Mouse (Mus musculus) megakaryocyte progenitor cell, adult 5-6 weeks (primary cell): ENCODE results near the gene Arrdc2. TPM values are rescaled to one million over a fixed set of nuclear protein-coding genes. Genes with fewer than 3 reads are reported as not detected.
"Not testable (repeated sequence)": the region's sequence is repeated elsewhere in the genome, so short reads cannot be mapped to it uniquely, and the experiment has no call there.

Experiments used
- ATAC-seq: replicated peaks from 2 replicates; pipeline ENCODE4 v1.8.0; 2016; ENCODE audit warnings: mild to moderate bottlenecking, moderate TSS enrichment, inconsistent platforms; ENCODE audit not compliant: poor library complexity
- total RNA-seq, 2 experiments: library from RNA; stranded (forward) in 1 of 2; stranded (reverse) in 1 of 2; fragments of 157-497, 149-512 nt in 1 of 2; fragments of 200-1000 nt in 1 of 2; gene quantifications; 2 replicates each; pipeline versions ENCODE4 v1.2.3 to v1.2.4; 2015 to 2017

Arrdc2 gene
- total RNA-seq, 2 experiments from 2014 or later: 8.6 to 8.8 TPM

DNA sequence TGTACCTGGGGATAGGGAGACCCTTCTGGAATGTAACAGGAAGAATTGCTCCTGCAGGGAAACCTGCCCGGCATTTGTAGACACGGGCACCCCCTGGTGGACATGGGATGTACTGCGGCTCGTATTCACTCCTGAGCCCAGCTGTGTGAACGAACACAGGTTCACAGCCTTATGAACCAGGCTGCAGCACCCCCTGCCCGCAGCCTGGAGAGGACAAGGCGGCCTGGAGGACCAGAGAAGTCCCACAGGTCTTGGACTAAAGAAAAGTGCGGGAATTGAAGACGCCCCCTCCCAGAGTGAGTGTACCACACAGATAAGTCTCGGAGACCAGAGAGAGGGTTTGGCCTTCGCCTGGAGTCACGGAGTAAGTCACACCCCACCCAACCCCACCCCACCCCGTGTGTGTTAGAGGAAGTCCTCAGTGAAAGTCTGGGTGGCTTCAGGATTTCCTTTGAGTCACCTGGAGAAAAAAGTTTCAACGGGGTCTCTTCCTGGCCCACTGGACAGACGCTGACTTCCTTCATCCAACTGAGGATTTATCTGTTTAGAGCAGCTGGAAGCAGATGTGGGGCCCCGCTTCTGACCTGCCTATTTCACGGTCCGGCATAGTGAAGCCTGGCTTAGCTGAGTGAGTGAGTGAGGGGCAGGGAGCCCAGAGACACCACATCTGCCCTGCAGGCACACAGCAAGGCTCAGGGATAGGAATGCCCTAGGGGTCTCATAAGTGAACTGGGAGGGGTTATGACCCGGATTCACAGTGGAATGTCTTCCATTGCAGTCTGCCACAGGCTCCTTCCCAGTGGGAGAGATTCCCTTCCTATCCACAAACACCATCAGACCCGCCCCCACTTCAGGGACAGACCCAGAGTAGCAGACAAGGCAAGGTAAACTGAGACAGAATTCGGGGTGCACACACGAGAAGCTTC is 1.9 kb upstream of the Arrdc2 start:
- peak; percentile 42 for ATAC-seq

DNA sequence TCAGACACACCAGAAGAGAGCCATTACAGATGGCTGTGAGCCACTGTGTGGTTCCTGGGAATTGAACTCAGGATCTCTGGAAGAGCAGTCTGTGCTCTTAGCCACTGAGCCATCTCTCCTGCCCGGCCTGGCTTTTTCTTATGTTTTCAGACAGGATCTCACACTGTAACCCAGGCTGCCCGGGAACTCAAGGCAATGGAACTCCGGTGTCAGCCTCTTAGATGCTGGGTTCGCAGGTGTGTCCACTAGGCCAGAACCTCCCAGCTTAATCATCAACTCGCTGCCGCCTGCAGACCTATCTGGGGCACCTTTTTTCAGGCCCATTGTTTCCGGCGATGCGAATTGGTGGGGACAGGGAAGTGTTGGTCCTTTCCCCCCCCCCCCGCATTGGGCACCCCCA is 1.1 kb upstream of the Arrdc2 start:
- ATAC-seq: no peak

GRCm38 (mm10) chr8:70838654-70839407 is 689 bp downstream of the Arrdc2 start:
- no peak for ATAC-seq

GRCm38 (mm10) chr8:70836666-70837065 is 2.9 kb downstream of the Arrdc2 start:
- ATAC-seq: no peak

DNA sequence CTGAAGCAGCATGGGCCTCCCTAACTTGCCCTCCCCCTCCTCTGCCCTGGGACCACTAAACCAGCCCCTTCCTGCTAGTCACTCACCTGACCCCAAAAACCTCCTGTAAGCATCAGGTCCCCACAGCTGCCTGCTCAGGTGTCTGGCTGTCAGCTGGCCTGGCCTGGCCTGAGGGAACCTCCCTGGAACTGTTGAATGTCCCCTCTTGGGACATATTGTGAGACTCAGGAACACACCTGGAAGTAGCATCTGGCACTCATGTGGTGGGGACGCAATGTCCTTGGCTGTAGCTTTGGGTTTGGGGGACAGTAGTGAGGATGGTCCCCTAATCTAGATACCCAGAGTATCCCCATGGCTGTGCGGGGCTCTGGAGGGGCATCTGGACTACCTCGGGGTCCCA is 5.4 kb downstream of the Arrdc2 start:
- ATAC-seq: no peak

- 0 out of 2 replicates have a peak, but pooled peaks have one; percentile 30 for ATAC-seq
Observed at GRCm38 (mm10) chr8:70833520-70833919, 6.0 kb downstream of the Arrdc2 start.

DNA sequence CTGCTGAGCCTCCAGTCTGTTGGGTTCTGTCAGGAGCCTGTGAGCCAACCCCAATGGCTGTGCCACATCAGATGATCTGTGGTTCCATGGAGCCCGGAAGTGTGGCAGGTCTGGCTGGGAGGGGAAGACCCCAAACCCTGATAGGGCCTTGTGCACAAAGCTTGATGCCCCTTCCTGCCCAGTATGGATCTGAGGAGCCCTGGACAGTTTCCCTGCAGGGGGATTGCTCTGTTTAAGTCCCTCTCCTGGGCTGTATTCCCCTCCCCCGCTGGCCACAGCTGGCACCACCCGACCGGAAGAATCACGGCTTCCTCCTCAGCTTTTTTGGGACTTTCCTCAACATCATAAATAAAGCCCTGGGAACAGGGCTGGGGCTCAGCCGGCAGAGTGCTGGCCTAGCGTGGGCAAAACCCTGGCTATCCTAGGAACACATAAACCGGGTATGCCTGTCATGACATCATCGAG is 6.5 kb downstream of the Arrdc2 start:
- peak; percentile 71 for ATAC-seq

GRCm38 (mm10) chr8:70832371-70832770 is 7.1 kb downstream of the Arrdc2 start:
- no peak for ATAC-seq

GRCm38 (mm10) chr8:70831517-70831916 is 8.0 kb downstream of the Arrdc2 start:
- no peak for ATAC-seq

- ATAC-seq: no peak
Observed at GRCm38 (mm10) chr8:70827796-70828195, 11.7 kb downstream of the Arrdc2 start.

- peak; percentile 50; the same call in 1 of the 2 replicates for ATAC-seq
Observed at GRCm38 (mm10) chr8:70827010-70827409, 12.5 kb downstream of the Arrdc2 start.

- ATAC-seq: no peak
Observed at GRCm38 (mm10) chr8:70825816-70826215, 13.7 kb downstream of the Arrdc2 start.

DNA sequence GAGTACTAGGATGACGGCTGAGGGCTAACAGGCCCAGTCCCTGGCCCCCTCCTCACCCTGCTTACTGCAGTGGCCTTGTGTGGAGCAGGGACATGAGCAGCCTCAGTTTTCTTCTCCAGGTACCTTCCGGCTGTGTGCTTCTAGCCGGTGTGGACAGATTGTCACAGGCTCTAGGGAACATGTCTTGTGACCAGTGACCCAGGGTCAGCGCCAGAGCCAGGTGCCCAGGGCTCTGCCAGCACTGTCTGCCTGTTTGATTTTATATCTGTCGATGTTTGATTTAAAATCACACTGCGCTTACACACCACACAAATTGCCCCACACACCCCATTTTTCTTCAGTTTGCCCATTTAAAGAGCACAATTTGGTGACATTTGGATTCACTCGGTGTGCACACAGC is 15.7 kb downstream of the Arrdc2 start:
- ATAC-seq: no peak

DNA sequence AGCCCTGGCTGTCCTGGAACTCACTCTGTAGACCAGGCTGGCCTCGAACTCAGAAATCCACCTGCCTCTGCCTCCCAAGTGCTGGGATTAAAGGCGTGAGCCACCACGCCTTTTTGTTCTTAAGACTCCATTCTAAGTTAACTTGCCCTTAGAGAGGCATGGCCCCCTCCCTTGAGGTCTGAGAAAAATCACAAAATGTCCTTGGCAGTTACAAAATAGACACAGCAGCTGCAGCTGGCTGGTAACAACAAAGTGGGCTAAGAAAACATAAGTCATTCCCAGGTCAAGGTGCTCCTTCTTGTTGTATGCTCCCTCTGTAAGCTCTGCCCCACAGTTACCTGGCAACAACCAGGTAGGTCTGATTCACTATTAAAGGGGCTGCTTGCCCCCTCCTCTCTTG is 16.9 kb downstream of the Arrdc2 start:
- not testable (repeated sequence) for ATAC-seq

- 0 out of 2 replicates have a peak, but pooled peaks have one; percentile 11 for ATAC-seq
Observed at GRCm38 (mm10) chr8:70821992-70822391, 17.5 kb downstream of the Arrdc2 start.

- peak; percentile 94 for ATAC-seq
Observed at GRCm38 (mm10) chr8:70821399-70821962, 18.0 kb downstream of the Arrdc2 start.

DNA sequence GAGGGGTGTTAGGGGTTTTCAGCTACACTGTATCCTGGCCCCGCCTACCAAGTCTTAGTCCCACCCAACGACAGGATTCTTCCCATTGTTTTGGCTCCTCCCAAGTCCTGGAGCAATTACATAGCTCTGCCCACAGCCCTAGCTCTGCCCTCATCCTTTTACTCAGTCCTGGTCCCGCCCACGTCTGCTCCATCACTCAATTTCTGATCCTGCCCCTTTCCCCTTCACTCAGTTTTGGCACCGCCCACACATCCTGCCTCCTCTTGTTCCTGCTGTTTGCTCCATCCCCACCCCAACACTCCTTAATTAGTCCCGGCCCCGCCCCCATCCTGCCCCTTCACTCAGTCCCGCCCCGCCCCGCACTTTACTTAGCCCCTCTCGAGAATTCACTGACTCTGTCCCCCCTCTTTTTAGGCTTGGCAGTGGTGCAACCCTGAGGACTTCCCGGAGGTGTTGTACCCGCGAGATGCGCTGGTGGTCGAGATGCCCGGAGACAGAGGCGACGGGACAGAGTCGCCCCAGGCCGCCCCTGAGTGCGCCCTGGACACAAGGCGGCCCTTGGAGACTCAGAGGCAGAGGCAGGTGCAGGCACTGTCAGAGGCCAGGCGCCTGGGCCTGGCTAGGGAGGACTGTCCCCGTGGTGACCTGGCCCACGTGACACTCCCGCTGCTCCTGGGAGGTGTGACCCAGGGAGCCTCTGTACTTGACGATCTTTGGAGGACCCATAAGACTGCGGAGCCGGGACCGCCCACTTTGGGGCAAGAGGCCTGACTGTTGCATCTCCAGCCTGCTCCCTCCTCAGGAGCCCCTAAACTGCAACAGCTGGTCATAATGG is 19.2 kb downstream of the Arrdc2 start:
- no peak for ATAC-seq

GRCm38 (mm10) chr8:70816679-70817078 is 22.8 kb downstream of the Arrdc2 start:
- peak; percentile 58 for ATAC-seq

DNA sequence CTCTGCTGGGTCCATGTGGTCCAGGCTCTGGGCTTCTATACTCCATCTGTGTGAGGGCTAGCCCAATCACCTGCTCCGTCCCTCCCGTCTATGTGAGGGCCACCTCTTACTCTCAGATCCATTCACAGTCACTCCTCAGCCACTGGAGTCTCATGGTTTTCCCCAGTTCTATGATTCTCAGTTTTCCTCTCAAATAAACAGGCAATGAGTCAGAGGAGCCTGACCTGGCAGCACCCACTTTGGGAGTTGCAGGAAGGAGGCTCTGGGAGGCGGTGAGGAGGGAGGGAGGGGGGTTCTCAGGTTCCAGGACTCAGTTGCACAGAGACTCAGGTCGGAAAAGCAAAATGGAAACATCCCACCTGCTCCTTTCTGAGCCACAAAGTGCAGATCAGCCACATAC is 26.6 kb downstream of the Arrdc2 start:
- no peak for ATAC-seq

DNA sequence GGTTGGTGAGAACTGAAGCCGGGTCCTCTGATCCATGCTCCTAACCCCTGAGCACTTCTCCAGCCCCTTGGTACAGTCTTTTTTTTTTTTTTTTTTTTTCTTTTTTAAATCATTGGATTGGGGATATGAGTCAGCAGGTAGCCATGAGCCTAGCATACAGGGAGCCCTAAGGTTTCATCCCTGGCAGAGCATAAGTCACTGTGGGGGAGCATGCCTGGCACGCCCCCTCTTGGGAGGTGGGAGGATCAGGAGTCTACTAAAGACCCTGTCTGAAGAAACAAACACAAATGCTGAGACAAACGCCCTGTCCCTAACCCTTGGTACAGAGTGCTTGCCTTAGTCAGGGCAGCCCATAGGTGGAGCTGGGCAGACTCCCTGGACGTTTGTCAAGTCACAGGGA is 27.5 kb downstream of the Arrdc2 start:
- no peak for ATAC-seq
